ENCODE assay signal across 16 mouse cellular contexts in genomic region chr1:131993169-131994040, GRCm38 (mm10). TPM values are rescaled to one million over a fixed set of nuclear protein-coding genes. Genes with fewer than 3 reads are reported as not detected.
DNase-seq lines count a peak whose midpoint lies in the region; ATAC-seq lines count a peak whose summit lies in the region.
"Had no signal": no experiment of that assay in that cellular context is flagged by ENCODE, and none has a peak within 500 bp of the region (broad histone marks: within the 10 kb centered on the region; RNA-seq: fewer than 3 reads in every experiment).

No protein-coding gene starts in this region.

- H3K36me3 ChIP-seq in kidney, embryonic 16.5 days (ENCODE audit: insufficient read depth, low read length): no peaks in the 10 kb centered on the region
- H3K36me3 ChIP-seq: embryonic facial prominence, embryonic 13.5 days; forebrain, embryonic 10.5 days; heart, embryonic 12.5 days; limb, embryonic 12.5 days had no signal

- no peak overlapping the region for H3K9ac ChIP-seq in kidney, embryonic 16.5 days (replicated peaks; ENCODE audit: low read length)
- H3K9ac ChIP-seq: embryonic facial prominence, embryonic 13.5 days; heart, embryonic 12.5 days; limb, embryonic 12.5 days had no signal

- DNase-seq in kidney, adult 18-20 months: peak; percentile 64
- DNase-seq in A20 (ENCODE audit: low read depth, low spot score): peak; percentile 28
- peak; percentile 80 for DNase-seq in adrenal gland, postnatal 10 days
- no peak for DNase-seq in left cerebral cortex, adult 11 months (ENCODE audit: low spot score)
- no peak for DNase-seq in left cerebral cortex, adult 8-10 months (ENCODE audit: low spot score in 2 of 2)
- DNase-seq: lung, adult 2 months had no signal

- no peaks in the 10 kb centered on the region for H3K27me3 ChIP-seq in kidney, embryonic 16.5 days (ENCODE audit: insufficient read depth, low read length)
- H3K27me3 ChIP-seq: embryonic facial prominence, embryonic 13.5 days; heart, embryonic 12.5 days; limb, embryonic 12.5 days had no signal

- ATAC-seq in kidney, embryonic 16.5 days (ENCODE audit: low FRiP score, low TSS enrichment): no peak
- peak; percentile 60 for ATAC-seq in megakaryocyte, adult 5-6 weeks (ENCODE audit: poor library complexity, severe bottlenecking)
- ATAC-seq: activated CD4-positive, CD25-positive, alpha-beta regulatory T cell, adult 4 months; CD4-positive, CD25-positive, alpha-beta regulatory T cell, adult 4 months; intestine, embryonic 16.5 days had no signal

- H3K4me1 ChIP-seq in kidney, embryonic 16.5 days (ENCODE audit: insufficient read depth, low read length): no peaks in the 10 kb centered on the region
- H3K4me1 ChIP-seq: embryonic facial prominence, embryonic 13.5 days; forebrain, embryonic 10.5 days; heart, embryonic 12.5 days; limb, embryonic 12.5 days had no signal

- WGBS in kidney, embryonic 16.5 days: 84% methylated on average over 12 of the region's 12 CpGs

- no peak overlapping the region for H3K27ac ChIP-seq in kidney, embryonic 16.5 days (ENCODE audit: low read length)
- H3K27ac ChIP-seq: embryonic facial prominence, embryonic 13.5 days; forebrain, embryonic 10.5 days; limb, embryonic 12.5 days had no signal

- H3K9me3 ChIP-seq in kidney, embryonic 16.5 days (ENCODE audit: low read length): no peaks in the 10 kb centered on the region
- H3K9me3 ChIP-seq: embryonic facial prominence, embryonic 13.5 days; forebrain, embryonic 10.5 days; heart, embryonic 12.5 days; limb, embryonic 12.5 days had no signal

- H3K4me2 ChIP-seq in kidney, embryonic 16.5 days (replicated peaks; ENCODE audit: low read depth, low read length): no peak overlapping the region
- H3K4me2 ChIP-seq: embryonic facial prominence, embryonic 13.5 days; heart, embryonic 12.5 days; limb, embryonic 12.5 days had no signal

- H3K4me3 ChIP-seq in kidney, embryonic 16.5 days (ENCODE audit: low read length): no peak overlapping the region
- H3K4me3 ChIP-seq: embryonic facial prominence, embryonic 13.5 days; forebrain, embryonic 10.5 days; heart, embryonic 12.5 days; limb, embryonic 12.5 days had no signal

RNA-seq across cellular contexts. Expression of gene Elk4, which starts 14.0 kb away (rescaled TPM):
- 19.0 and 23.2 TPM in 2 replicates for polyA plus RNA-seq in kidney, embryonic 16.5 days (2015; fragmentation: Nextera tagmentation; extraction: Ambion mirVana)
- 100 to 1,000 TPM; 115 to 128 TPM for total RNA-seq in adrenal gland, postnatal 10 days (2021)
- 90.6 and 94.3 TPM in 2 replicates for total RNA-seq in megakaryocyte, adult 5-6 weeks (2015)
- total RNA-seq in megakaryocyte, adult 5-6 weeks (2017): 53.1 and 63.6 TPM in 2 replicates
- 10 to 100 TPM; 54.1 to 63.5 (median 58.5) TPM for total RNA-seq in left cerebral cortex, adult 8-10 months (2022)

RNA-seq across cellular contexts. Expression of gene Slc45a3, which starts 30.6 kb away (rescaled TPM):
- polyA plus RNA-seq in kidney, embryonic 16.5 days (2015; fragmentation: Nextera tagmentation; extraction: Ambion mirVana): 8.6 and 9.7 TPM in 2 replicates
- 10 to 100 TPM in 1 of 2 experiments, 1 to 10 TPM in 1; 9.9 to 13.8 TPM for total RNA-seq in adrenal gland, postnatal 10 days (2021)
- total RNA-seq in megakaryocyte, adult 5-6 weeks (2015): 0.16 and 0.46 TPM in 2 replicates
- 0.33 TPM in 1 of 2 replicates, not detected in the other for total RNA-seq in megakaryocyte, adult 5-6 weeks (2017)
- total RNA-seq in left cerebral cortex, adult 8-10 months (2022): 1 to 10 TPM in 1 of 4 experiments, under 1 TPM in 3; 0.65 to 1.9 (median 0.79) TPM
- total RNA-seq: monocyte, adult 5-6 weeks had no signal
- polyA plus RNA-seq: activated CD4-positive, CD25-positive, alpha-beta regulatory T cell, adult 4 months had no signal

Comparison
In these comparisons a context has a peak if more than half of its experiments do, and no peak if none do; other contexts are left out.
1. DNase-seq: peak in kidney, adult 18-20 months (single experiment), A20 (single experiment) and adrenal gland, postnatal 10 days (single experiment); none in left cerebral cortex, adult 11 months (single experiment) and left cerebral cortex, adult 8-10 months (0 of 2).